In the genomic region with DNA sequence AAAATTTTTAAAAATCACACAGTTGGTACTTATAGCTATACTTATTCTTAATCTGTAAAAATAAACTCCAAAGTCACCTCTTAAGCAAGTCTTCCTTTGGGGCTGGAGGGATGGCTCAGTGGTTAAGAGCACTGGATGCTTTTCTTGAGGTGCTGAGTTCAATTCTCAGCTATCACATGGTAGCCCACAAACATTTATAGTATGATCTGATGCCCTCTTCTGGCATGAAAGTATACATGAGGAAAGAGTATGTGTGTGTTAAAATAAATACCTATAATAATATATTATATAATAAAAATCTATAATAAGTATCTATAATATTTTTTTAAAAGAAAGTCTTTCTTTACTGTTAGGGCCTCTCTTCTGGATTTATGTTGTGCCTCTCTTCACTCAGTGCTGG, we compare ENCODE assay signal across 33 mouse cellular contexts. TPM values are rescaled to one million over a fixed set of nuclear protein-coding genes. Genes with fewer than 3 reads are reported as not detected.
DNase-seq lines count a peak whose midpoint lies in the region; ATAC-seq and TF ChIP-seq lines count a peak whose summit lies in the region.
"Had no signal": no experiment of that assay in that cellular context is flagged by ENCODE, and none has a peak within 500 bp of the region (broad histone marks: within the 10 kb centered on the region; RNA-seq: fewer than 3 reads in every experiment).

No protein-coding gene starts in this region.

- no peak overlapping the region for H3K4me2 ChIP-seq in midbrain, postnatal 0 days (ENCODE audit: low read depth, low read length, poor library complexity, severe bottlenecking)
- H3K4me2 ChIP-seq: embryonic facial prominence, embryonic 15.5 days; forebrain, embryonic 12.5 days; heart, embryonic 15.5 days; hindbrain, embryonic 12.5 days; limb, embryonic 15.5 days; liver, embryonic 15.5 days; lung, embryonic 14.5 days; midbrain, embryonic 11.5 days had no signal

- intact Hi-C loops in heart, adult 2 months (cut with DNase I), result loop anchor here (5.0 kb wide), 1 partner anchor 99 kb away; no protein-coding TSS in a partner anchor
- intact Hi-C loops in heart, postnatal 10 days (cut with DNase I), result loop anchor here (2.0 kb wide), 1 partner anchor 98 kb away; no protein-coding TSS in a partner anchor

- H3K9me3 ChIP-seq in MEL (replicated peaks; ENCODE audit: insufficient read depth, low read length), result no peaks in the 10 kb centered on the region
- no peaks in the 10 kb centered on the region for H3K9me3 ChIP-seq in midbrain, postnatal 0 days (ENCODE audit: low read length)
- H3K9me3 ChIP-seq: embryonic facial prominence, embryonic 10.5 days; embryonic facial prominence, embryonic 15.5 days; forebrain, embryonic 12.5 days; heart, embryonic 10.5 days; heart, embryonic 15.5 days; hindbrain, embryonic 12.5 days; limb, embryonic 10.5 days; limb, embryonic 15.5 days; liver, embryonic 15.5 days; neural tube, embryonic 13.5 days had no signal

- H3K27me3 ChIP-seq in heart, adult 2 months (ENCODE audit: control insufficient read depth, insufficient read depth, low read length), result no peaks in the 10 kb centered on the region
- no peaks in the 10 kb centered on the region; a peak in 2 of 4 replicates for H3K27me3 ChIP-seq in MEL (ENCODE audit: control insufficient read depth in 1 of 2, insufficient read depth in 2 of 2, low read length in 2 of 2)
- 0 out of 2 replicates have a peak, but pooled peaks cover 2% of the 10 kb centered on the region for H3K27me3 ChIP-seq in splenic B cell, adult 2 months (ENCODE audit: control insufficient read depth, insufficient read depth, low read length, poor library complexity, severe bottlenecking)
- H3K27me3 ChIP-seq in midbrain, postnatal 0 days (ENCODE audit: insufficient read depth, low read length), result no peaks in the 10 kb centered on the region
- H3K27me3 ChIP-seq: embryonic facial prominence, embryonic 15.5 days; forebrain, embryonic 12.5 days; heart, embryonic 15.5 days; hindbrain, embryonic 12.5 days; limb, embryonic 15.5 days; liver, embryonic 15.5 days; neural tube, embryonic 13.5 days had no signal

- H3K4me3 ChIP-seq in heart, adult 2 months, result no peak overlapping the region
- H3K4me3 ChIP-seq in MEL (ENCODE audit: control insufficient read depth in 1 of 2, insufficient read depth in 1 of 2, low read depth in 2 of 2, low read length in 2 of 2), result no peak overlapping the region
- no peak overlapping the region for H3K4me3 ChIP-seq in midbrain, postnatal 0 days (ENCODE audit: low read depth, low read length)
- H3K4me3 ChIP-seq: embryonic facial prominence, embryonic 10.5 days; embryonic facial prominence, embryonic 15.5 days; forebrain, embryonic 12.5 days; heart, embryonic 10.5 days; heart, embryonic 15.5 days; hindbrain, embryonic 12.5 days; limb, embryonic 10.5 days; limb, embryonic 15.5 days; liver, embryonic 15.5 days; myocyte; neural tube, embryonic 13.5 days had no signal

- H3K9ac ChIP-seq in heart, adult 2 months (ENCODE audit: low read depth, low read length), result no peak overlapping the region
- H3K9ac ChIP-seq in MEL (ENCODE audit: control insufficient read depth, low read depth, low read length, poor library complexity, severe bottlenecking), result no peak overlapping the region
- H3K9ac ChIP-seq in midbrain, postnatal 0 days (replicated peaks; ENCODE audit: low read length, poor library complexity, severe bottlenecking), result no peak overlapping the region
- H3K9ac ChIP-seq: embryonic facial prominence, embryonic 15.5 days; forebrain, embryonic 12.5 days; forebrain, postnatal 0 days; heart, embryonic 15.5 days; hindbrain, embryonic 12.5 days; limb, embryonic 15.5 days; liver, embryonic 15.5 days; lung, embryonic 14.5 days; neural tube, embryonic 13.5 days had no signal

- no peak for ATAC-seq in midbrain, postnatal 0 days (ENCODE audit: low FRiP score)
- ATAC-seq: forebrain, postnatal 0 days; hindbrain, postnatal 0 days; intestine, embryonic 16.5 days; midbrain, embryonic 16.5 days had no signal

- peak; percentile 38 for TF ChIP-seq RAD21 in MEL (IDR thresholded peaks at IDR 0.05; ENCODE audit: low read depth, low read length)

- no peak for DNase-seq in heart, adult 2 months
- DNase-seq in heart, postnatal 10 days, result no peak
- peak; percentile 41 for DNase-seq in 3T3-L1 (ENCODE audit: low read depth, low spot score)
- peak; percentile 27 for DNase-seq in MEL (ENCODE audit: low read depth, low spot score)
- DNase-seq in splenic B cell, adult 2 months (ENCODE audit: low read depth, low spot score), result peak; percentile 2
- no peak for DNase-seq in midbrain, postnatal 0 days (ENCODE audit: low spot score)
- no peak for DNase-seq in kidney, adult 9 months
- DNase-seq: adrenal gland, postnatal 36 days; cerebellum, adult 2 months; cerebellum, postnatal 25 days; forebrain, postnatal 0 days; gastrocnemius, postnatal 10 days; heart, postnatal 36 days; kidney, adult 8-10 months; kidney, postnatal 25 days; lung, embryonic 14.5 days; lung, postnatal 14 days; right cerebral cortex, postnatal 4 days had no signal

- H3K79me2 ChIP-seq in heart, adult 2 months (replicated peaks; ENCODE audit: control insufficient read depth, insufficient read depth, low read length), result no peaks in the 10 kb centered on the region
- no peaks in the 10 kb centered on the region for H3K79me2 ChIP-seq in MEL (ENCODE audit: control insufficient read depth, insufficient read depth, low read length, poor library complexity)

- no peak for TF ChIP-seq POLR2A in heart, adult 2 months (IDR thresholded peaks at IDR 0.05; ENCODE audit: insufficient read depth, low read depth, low read length)
- TF ChIP-seq POLR2A in MEL (IDR thresholded peaks at IDR 0.05; ENCODE audit: control insufficient read depth in 1 of 2, insufficient read depth in 1 of 2, low read depth in 1 of 2, low read length in 2 of 2, poor library complexity in 1 of 2), result no peak

- H3K27ac ChIP-seq in heart, adult 2 months, result no peak overlapping the region
- H3K27ac ChIP-seq in MEL (ENCODE audit: control insufficient read depth, low read depth, low read length), result no peak overlapping the region
- H3K27ac ChIP-seq in midbrain, postnatal 0 days (ENCODE audit: low read depth, low read length), result no peak overlapping the region
- H3K27ac ChIP-seq: embryonic facial prominence, embryonic 10.5 days; embryonic facial prominence, embryonic 15.5 days; forebrain, embryonic 12.5 days; heart, embryonic 10.5 days; heart, embryonic 15.5 days; hindbrain, embryonic 12.5 days; hindbrain, postnatal 0 days; limb, embryonic 10.5 days; limb, embryonic 15.5 days; liver, embryonic 15.5 days; neural tube, embryonic 13.5 days had no signal

- no peaks in the 10 kb centered on the region for H3K4me1 ChIP-seq in heart, adult 2 months (ENCODE audit: control insufficient read depth, insufficient read depth, low read length)
- no peaks in the 10 kb centered on the region for H3K4me1 ChIP-seq in MEL (ENCODE audit: control insufficient read depth in 1 of 2, insufficient read depth in 2 of 2, low read length in 2 of 2)
- H3K4me1 ChIP-seq in midbrain, postnatal 0 days (ENCODE audit: insufficient read depth, low read length), result no peaks in the 10 kb centered on the region
- H3K4me1 ChIP-seq: heart, embryonic 15.5 days had no signal

- TF ChIP-seq CTCF in heart, adult 2 months (IDR thresholded peaks at IDR 0.05), result peak; percentile 43
- peak in 1 of 3 experiments; percentile 24; a peak in 2 of 6 replicates for TF ChIP-seq CTCF in MEL (IDR thresholded peaks at IDR 0.05 in 2 of 3, conservative IDR thresholded peaks at IDR 0.05 in 1 of 3; ENCODE audit: control insufficient read depth in 1 of 3, insufficient read depth in 1 of 3, low read depth in 2 of 3, low read length in 3 of 3, poor library complexity in 1 of 3, severe bottlenecking in 1 of 3)
- TF ChIP-seq CTCF in midbrain, postnatal 0 days (IDR thresholded peaks at IDR 0.05), result no peak; the same call in 1 of the 2 replicates

- no peak for TF ChIP-seq EP300 in heart, adult 2 months (IDR thresholded peaks at IDR 0.05; ENCODE audit: insufficient read depth, low read depth, low read length)
- TF ChIP-seq EP300 in MEL (IDR thresholded peaks at IDR 0.05; ENCODE audit: low read depth in 1 of 2, low read length in 2 of 2), result no peak

- no peaks in the 10 kb centered on the region for H3K36me3 ChIP-seq in heart, adult 2 months (ENCODE audit: control insufficient read depth, insufficient read depth, low read length)
- H3K36me3 ChIP-seq in MEL (ENCODE audit: control insufficient read depth in 1 of 2, insufficient read depth in 2 of 2, low read length in 2 of 2), result no peaks in the 10 kb centered on the region
- no peaks in the 10 kb centered on the region for H3K36me3 ChIP-seq in splenic B cell, adult 2 months (ENCODE audit: control insufficient read depth, insufficient read depth, low read length, poor library complexity, severe bottlenecking)
- H3K36me3 ChIP-seq in midbrain, postnatal 0 days (ENCODE audit: insufficient read depth, low read length), result no peaks in the 10 kb centered on the region
- H3K36me3 ChIP-seq: embryonic facial prominence, embryonic 10.5 days; embryonic facial prominence, embryonic 15.5 days; forebrain, embryonic 12.5 days; heart, embryonic 10.5 days; heart, embryonic 15.5 days; hindbrain, embryonic 12.5 days; limb, embryonic 10.5 days; limb, embryonic 15.5 days; liver, embryonic 15.5 days; neural tube, embryonic 13.5 days had no signal

TF ChIP-seq in MEL, 35 proteins besides CTCF, POLR2A, EP300 and RAD21:
- TF ChIP-seq SMC3 (IDR thresholded peaks at IDR 0.05; ENCODE audit: low read depth, low read length), result peak; percentile 52
- 0 out of 2 replicates have a peak, but pooled peaks have one; percentile 29 for TF ChIP-seq MYC (IDR thresholded peaks at IDR 0.05; ENCODE audit: low read depth, low read length)
- no peak for TF ChIP-seq MYB (IDR thresholded peaks at IDR 0.05; ENCODE audit: low read depth, low read length)
- no peak for TF ChIP-seq USF1 (IDR thresholded peaks at IDR 0.05; ENCODE audit: low read depth, low read length)
- TF ChIP-seq RCOR1 (IDR thresholded peaks at IDR 0.05; ENCODE audit: low read depth, low read length), result no peak
- no peak for TF ChIP-seq ZMIZ1 (IDR thresholded peaks at IDR 0.05; ENCODE audit: low read depth, low read length)
- peak; percentile 18; the same call in 1 of the 2 replicates for TF ChIP-seq ZC3H11A (IDR thresholded peaks at IDR 0.05; ENCODE audit: low read depth, low read length)

RNA-seq across cellular contexts. Expression of a gene that starts 58.2 kb away (rescaled TPM):
- total RNA-seq in heart, adult 2 months (2021), result 1 to 10 TPM; 1.2 to 1.6 TPM
- 1.1 and 1.8 TPM in 2 replicates for polyA plus RNA-seq in heart, adult 2 months (2012; rRNA removed)
- 1 to 10 TPM in 1 of 2 experiments, under 1 TPM in 1; 0.72 to 1.8 TPM for total RNA-seq in heart, postnatal 10 days (2021)
- total RNA-seq in MEL (2012; rRNA removed), result 2.5 and 2.8 TPM in 2 replicates
- polyA plus RNA-seq in MEL (2012; ENCODE audit: insufficient read depth in 1 of 2, insufficient read length in 2 of 2, low read depth in 1 of 2, low replicate concordance in 2 of 2, missing spikeins in 1 of 2), result 1 to 10 TPM in 1 of 2 experiments, not detected in 1; 6.7 TPM
- total RNA-seq in midbrain, postnatal 0 days (2014; rRNA removed), result 162 and 193 TPM in 2 replicates
- polyA plus RNA-seq in midbrain, postnatal 0 days (2015; fragmentation: Nextera tagmentation; extraction: Ambion mirVana), result 131 TPM in 2 replicates

Comparison
In these comparisons a context has a peak if more than half of its experiments do, and no peak if none do; other contexts are left out.
1. DNase-seq: peak in 3T3-L1 (single experiment), MEL (single experiment) and splenic B cell, adult 2 months (single experiment); none in heart, adult 2 months (0 of 2), heart, postnatal 10 days (0 of 2), midbrain, postnatal 0 days (single experiment) and kidney, adult 9 months (single experiment).
2. RNA of a gene that starts 58.2 kb away (total RNA-seq): 162 to 193 TPM in midbrain, postnatal 0 days; 2.5 to 2.8 TPM in MEL, 0.72 to 1.8 TPM in heart, postnatal 10 days and 1.2 to 1.6 TPM in heart, adult 2 months; every median in the first group is over 10 times any median in the second.